Mouse (Mus musculus) kidney, postnatal 25 days (tissue): ENCODE data around the gene Pacrg.

Experiments used
- DNase-seq, 2 experiments: peaks; one replicate each; pipeline ENCODE4 v3.0.0; 2021; ENCODE audit warnings: mixed read lengths in 2 of 2

Gene Pacrg

GRCm38 (mm10) chr17:10840148-10840707 lies at the start of gene Pacrg, which contains the start of gene Prkn:
TSS of gene Pacrg (minus strand) at chr17:10840311.
TSS of gene Prkn (plus strand) at chr17:10840384.
- DNase-seq, result peak; percentile 99

- DNase-seq, result no peak
These were observed 47.8 kb upstream of the Pacrg start for GRCm38 (mm10) chr17:10887924-10888323.

GRCm38 (mm10) chr17:10882260-10882659 lies 42.1 kb upstream of the Pacrg start:
- no peak for DNase-seq

- DNase-seq, result no peak
These were observed 38.9 kb upstream of the Pacrg start for GRCm38 (mm10) chr17:10878986-10879385.

GRCm38 (mm10) chr17:10874208-10875187 lies 34.4 kb upstream of the Pacrg start:
- no peak for DNase-seq

- DNase-seq, result no peak
These were observed 14.1 kb upstream of the Pacrg start for GRCm38 (mm10) chr17:10854207-10854606.

- peak; percentile 63 to 64 for DNase-seq
These were observed 655 bp upstream of the Pacrg start for GRCm38 (mm10) chr17:10840731-10841201.

- DNase-seq, result no peak
These were observed 21.1 kb downstream of the Pacrg start for GRCm38 (mm10) chr17:10818971-10819370.

GRCm38 (mm10) chr17:10808571-10808970 lies 31.5 kb downstream of the Pacrg start:
- DNase-seq, result no peak

GRCm38 (mm10) chr17:10807261-10807998 lies 32.7 kb downstream of the Pacrg start:
- DNase-seq, result no peak

- no peak for DNase-seq
These were observed 33.4 kb downstream of the Pacrg start for GRCm38 (mm10) chr17:10806692-10807091.

- DNase-seq, result no peak
These were observed 48.5 kb downstream of the Pacrg start for GRCm38 (mm10) chr17:10791661-10792060.

- DNase-seq, result no peak
These were observed 55.6 kb downstream of the Pacrg start for GRCm38 (mm10) chr17:10784401-10784920.

- no peak for DNase-seq
These were observed 63.6 kb downstream of the Pacrg start for GRCm38 (mm10) chr17:10776503-10776902.

- DNase-seq, result no peak
These were observed 65.6 kb downstream of the Pacrg start for GRCm38 (mm10) chr17:10774468-10774867.

- no peak for DNase-seq
These were observed 67.9 kb downstream of the Pacrg start for GRCm38 (mm10) chr17:10772207-10772606.

GRCm38 (mm10) chr17:10769873-10770272 lies 70.2 kb downstream of the Pacrg start:
- no peak for DNase-seq

GRCm38 (mm10) chr17:10766735-10767406 lies 73.2 kb downstream of the Pacrg start:
- DNase-seq, result no peak

- no peak for DNase-seq
These were observed 75.8 kb downstream of the Pacrg start for GRCm38 (mm10) chr17:10764343-10764742.

GRCm38 (mm10) chr17:10757455-10757854 lies 82.7 kb downstream of the Pacrg start:
- DNase-seq, result no peak

- DNase-seq, result peak; percentile 66 to 69
These were observed 95.2 kb downstream of the Pacrg start for GRCm38 (mm10) chr17:10744709-10745461.
